Mouse (Mus musculus): Measurements from ENCODE around the gene Gm8909. TPM values are rescaled to one million over a fixed set of nuclear protein-coding genes. Genes with fewer than 3 reads are reported as not detected.

The Gm8909 gene
- polyA plus RNA-seq (2015; fragmentation: Nextera tagmentation; extraction: Ambion mirVana): not detected in 2 replicates

GRCm38 (mm10) chr17:36168039-36168652, at the start of gene Gm8909:
Gene Gm8909 (minus strand): TSS chr17:36168537.
- Histone ChIP-seq H3K4me3 (replicated peaks) (peak within 1 kb of the TSS; percentile 52), H3K4me1 (replicated peaks) (peaks cover 10% of the 10 kb centered on the region), H3K36me3 (replicated peaks) (no peaks in the 10 kb centered on the region), H3K9me3 (replicated peaks) (no peaks in the 10 kb centered on the region), H3K9ac (no peak within 1 kb of the TSS), H3K27ac (replicated peaks) (no peak within 1 kb of the TSS), H3K27me3 (peaks cover 74% of the 10 kb centered on the region), H3K4me2 (peak within 1 kb of the TSS; percentile 68)
- no peak for ATAC-seq (ENCODE audit: insufficient read depth)
- WGBS (ENCODE audit: insufficient replicate concordance): 2% methylated on average over 63 of the region's 63 CpGs

GRCm38 (mm10) chr17:36215586-36215985, 47.2 kb upstream of the Gm8909 start:
- Histone ChIP-seq H3K27me3 (peaks cover 64% of the 10 kb centered on the region), H3K4me3 (replicated peaks) (no peak overlapping the region)
- 4% methylated on average over 20 of the region's 20 CpGs for WGBS (ENCODE audit: insufficient replicate concordance)

GRCm38 (mm10) chr17:36206846-36207245, 38.5 kb upstream of the Gm8909 start:
- H3K9ac ChIP-seq: no peak overlapping the region
- no peak overlapping the region for H3K27ac ChIP-seq (replicated peaks)
- H3K36me3 ChIP-seq (replicated peaks): no peaks in the 10 kb centered on the region
- ATAC-seq (ENCODE audit: insufficient read depth): no peak
- peaks cover 67% of the 10 kb centered on the region for H3K27me3 ChIP-seq
- no peak overlapping the region for H3K4me3 ChIP-seq (replicated peaks)
- no peaks in the 10 kb centered on the region for H3K4me1 ChIP-seq (replicated peaks)
- H3K9me3 ChIP-seq (replicated peaks): no peaks in the 10 kb centered on the region
- no peak overlapping the region for H3K4me2 ChIP-seq

More at GRCm38 (mm10) chr17:36215586-36215985, 47.2 kb upstream of the Gm8909 start:
- Histone ChIP-seq H3K9ac (no peak overlapping the region), H3K27ac (replicated peaks) (no peak overlapping the region), H3K4me1 (replicated peaks) (no peaks in the 10 kb centered on the region), H3K4me2 (no peak overlapping the region), H3K36me3 (replicated peaks) (no peaks in the 10 kb centered on the region), H3K9me3 (replicated peaks) (no peaks in the 10 kb centered on the region)
- ATAC-seq (ENCODE audit: insufficient read depth): no peak

GRCm38 (mm10) chr17:36205862-36206261, 37.5 kb upstream of the Gm8909 start:
- Histone ChIP-seq H3K4me2 (peak overlapping the region; percentile 66), H3K36me3 (replicated peaks) (no peaks in the 10 kb centered on the region), H3K9ac (no peak overlapping the region), H3K4me1 (replicated peaks) (no peaks in the 10 kb centered on the region), H3K27me3 (peaks cover 71% of the 10 kb centered on the region), H3K27ac (replicated peaks) (no peak overlapping the region), H3K9me3 (replicated peaks) (no peaks in the 10 kb centered on the region), H3K4me3 (replicated peaks) (peak overlapping the region; percentile 42)
- ATAC-seq (ENCODE audit: insufficient read depth): no peak
- WGBS (ENCODE audit: insufficient replicate concordance): under 1% methylated on average over 38 of the region's 41 CpGs

- H3K4me3 ChIP-seq (replicated peaks): peak overlapping the region; percentile 42
- H3K9me3 ChIP-seq (replicated peaks): no peaks in the 10 kb centered on the region
- peaks cover 71% of the 10 kb centered on the region for H3K27me3 ChIP-seq
- H3K36me3 ChIP-seq (replicated peaks): no peaks in the 10 kb centered on the region
- H3K4me2 ChIP-seq: peak overlapping the region; percentile 66
- no peak overlapping the region; the same call in 1 of the 2 replicates for H3K9ac ChIP-seq
- H3K27ac ChIP-seq (replicated peaks): no peak overlapping the region
- no peaks in the 10 kb centered on the region for H3K4me1 ChIP-seq (replicated peaks)
- WGBS (ENCODE audit: insufficient replicate concordance): 2% methylated on average over 15 of the region's 15 CpGs
- no peak for ATAC-seq (ENCODE audit: insufficient read depth)
Observed at GRCm38 (mm10) chr17:36205456-36205855, 37.1 kb upstream of the Gm8909 start.

- no peak for ATAC-seq (ENCODE audit: insufficient read depth)
- 68% methylated on average over 2 of the region's 2 CpGs for WGBS (ENCODE audit: insufficient replicate concordance)
- peaks cover 61% of the 10 kb centered on the region for H3K27me3 ChIP-seq
Observed at GRCm38 (mm10) chr17:36201851-36202250, 33.5 kb upstream of the Gm8909 start.

GRCm38 (mm10) chr17:36198317-36198716, 30.0 kb upstream of the Gm8909 start:
- Histone ChIP-seq H3K4me2 (no peak overlapping the region), H3K4me1 (replicated peaks) (no peaks in the 10 kb centered on the region), H3K27me3 (peaks cover 34% of the 10 kb centered on the region), H3K9ac (no peak overlapping the region), H3K4me3 (replicated peaks) (no peak overlapping the region), H3K27ac (replicated peaks) (no peak overlapping the region), H3K36me3 (replicated peaks) (no peaks in the 10 kb centered on the region), H3K9me3 (replicated peaks) (no peaks in the 10 kb centered on the region)
- ATAC-seq (ENCODE audit: insufficient read depth): no peak
- 13% methylated on average over 5 of the region's 5 CpGs for WGBS (ENCODE audit: insufficient replicate concordance)

More at GRCm38 (mm10) chr17:36201851-36202250, 33.5 kb upstream of the Gm8909 start:
- Histone ChIP-seq H3K36me3 (replicated peaks) (no peaks in the 10 kb centered on the region), H3K27ac (replicated peaks) (no peak overlapping the region), H3K9me3 (replicated peaks) (no peaks in the 10 kb centered on the region), H3K4me3 (replicated peaks) (no peak overlapping the region), H3K9ac (no peak overlapping the region), H3K4me1 (replicated peaks) (no peaks in the 10 kb centered on the region), H3K4me2 (no peak overlapping the region)

- no peak for ATAC-seq (ENCODE audit: insufficient read depth)
- Histone ChIP-seq H3K27me3 (peaks cover 25% of the 10 kb centered on the region), H3K9ac (no peak overlapping the region), H3K36me3 (replicated peaks) (no peaks in the 10 kb centered on the region), H3K27ac (replicated peaks) (no peak overlapping the region), H3K9me3 (replicated peaks) (no peaks in the 10 kb centered on the region), H3K4me1 (replicated peaks) (no peaks in the 10 kb centered on the region), H3K4me2 (no peak overlapping the region), H3K4me3 (replicated peaks) (no peak overlapping the region)
- 61% methylated on average over 6 of the region's 6 CpGs for WGBS (ENCODE audit: insufficient replicate concordance)
Observed at GRCm38 (mm10) chr17:36194471-36194870, 26.1 kb upstream of the Gm8909 start.

GRCm38 (mm10) chr17:36193546-36194141, 25.3 kb upstream of the Gm8909 start:
- Histone ChIP-seq H3K36me3 (replicated peaks) (no peaks in the 10 kb centered on the region), H3K4me3 (replicated peaks) (no peak overlapping the region), H3K9ac (no peak overlapping the region), H3K4me2 (no peak overlapping the region), H3K4me1 (replicated peaks) (no peaks in the 10 kb centered on the region), H3K27me3 (peaks cover 33% of the 10 kb centered on the region), H3K9me3 (replicated peaks) (no peaks in the 10 kb centered on the region), H3K27ac (replicated peaks) (no peak overlapping the region)
- ATAC-seq (ENCODE audit: insufficient read depth): no peak
- 28% methylated on average over 8 of the region's 8 CpGs for WGBS (ENCODE audit: insufficient replicate concordance)

GRCm38 (mm10) chr17:36192371-36192770, 24.0 kb upstream of the Gm8909 start:
- Histone ChIP-seq H3K4me1 (replicated peaks) (no peaks in the 10 kb centered on the region), H3K27ac (replicated peaks) (no peak overlapping the region), H3K4me2 (no peak overlapping the region), H3K27me3 (peaks cover 32% of the 10 kb centered on the region), H3K4me3 (replicated peaks) (no peak overlapping the region), H3K9me3 (replicated peaks) (no peaks in the 10 kb centered on the region), H3K9ac (no peak overlapping the region), H3K36me3 (replicated peaks) (no peaks in the 10 kb centered on the region)
- 38% methylated on average over 2 of the region's 2 CpGs for WGBS (ENCODE audit: insufficient replicate concordance)
- ATAC-seq (ENCODE audit: insufficient read depth): no peak

GRCm38 (mm10) chr17:36190169-36190507, 21.8 kb upstream of the Gm8909 start, which contains the start of gene H2-T3:
Gene H2-T3 (minus strand): TSS chr17:36190287.
- no peaks in the 10 kb centered on the region for H3K36me3 ChIP-seq (replicated peaks)
- no peak for ATAC-seq (ENCODE audit: insufficient read depth)
- H3K27ac ChIP-seq (replicated peaks): no peak within 1 kb of the TSS
- H3K27me3 ChIP-seq: peaks cover 45% of the 10 kb centered on the region
- H3K9me3 ChIP-seq (replicated peaks): no peaks in the 10 kb centered on the region
- WGBS (ENCODE audit: insufficient replicate concordance): 58% methylated on average over 2 of the region's 2 CpGs
- H3K9ac ChIP-seq: no peak within 1 kb of the TSS
- no peaks in the 10 kb centered on the region for H3K4me1 ChIP-seq (replicated peaks)
- H3K4me3 ChIP-seq (replicated peaks): no peak within 1 kb of the TSS
- no peak within 1 kb of the TSS for H3K4me2 ChIP-seq

All from liver, embryonic 15.5 days (tissue).